14 mouse cellular contexts compared by ENCODE assay signal in the genomic region with DNA sequence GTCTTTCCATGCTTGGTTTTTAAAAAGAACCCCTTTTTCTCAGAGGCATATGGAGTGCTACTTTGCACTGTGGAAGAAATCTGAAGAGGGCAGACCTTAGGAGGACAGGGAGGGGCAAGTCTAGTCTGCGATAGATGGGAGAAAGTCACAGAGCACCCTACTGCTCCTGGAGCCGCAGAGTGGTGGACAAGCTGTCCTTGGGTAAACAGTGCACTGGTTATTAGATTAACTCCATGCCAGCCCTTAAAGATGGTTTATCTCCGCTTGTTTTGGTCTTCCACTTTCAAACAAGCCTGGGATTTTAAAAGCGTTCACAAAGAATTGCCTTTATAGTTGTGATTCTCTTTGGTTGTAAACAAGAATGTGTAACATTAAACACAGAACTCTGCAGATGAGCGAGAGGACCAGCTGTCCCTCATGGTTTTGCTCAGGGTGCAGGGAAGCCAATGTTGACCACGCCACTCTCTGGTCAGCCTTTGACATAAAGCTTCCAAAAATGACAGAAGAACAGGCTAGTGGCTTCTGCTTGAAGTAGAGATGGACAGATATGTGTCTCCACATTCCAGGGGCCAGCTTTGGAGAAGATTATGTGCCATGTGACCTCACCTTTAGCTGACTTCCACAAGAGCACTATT.
DNase-seq lines count a peak whose midpoint lies in the region; ATAC-seq and TF ChIP-seq lines count a peak whose summit lies in the region.
"Had no signal": no experiment of that assay in that cellular context is flagged by ENCODE, and none has a peak within 500 bp of the region (broad histone marks: within the 10 kb centered on the region; RNA-seq: fewer than 3 reads in every experiment).

No protein-coding gene starts in this region.

- TF ChIP-seq CTCF in hindbrain, postnatal 0 days (IDR thresholded peaks at IDR 0.05; ENCODE audit: low read depth) = no peak

- H3K9ac ChIP-seq in hindbrain, embryonic 13.5 days = 0 out of 2 replicates have a peak overlapping the region, but pooled peaks have one; percentile 3
- no peak overlapping the region for H3K9ac ChIP-seq in forebrain, embryonic 16.5 days (replicated peaks; ENCODE audit: low read depth, low read length)
- H3K9ac ChIP-seq in hindbrain, postnatal 0 days (replicated peaks; ENCODE audit: low read length) = no peak overlapping the region
- no peak overlapping the region for H3K9ac ChIP-seq in neural tube, embryonic 12.5 days
- H3K9ac ChIP-seq: kidney, embryonic 15.5 days; stomach, embryonic 15.5 days had no signal

- H3K9me3 ChIP-seq in hindbrain, embryonic 13.5 days = no peaks in the 10 kb centered on the region
- no peaks in the 10 kb centered on the region for H3K9me3 ChIP-seq in hindbrain, embryonic 10.5 days
- no peaks in the 10 kb centered on the region for H3K9me3 ChIP-seq in forebrain, embryonic 16.5 days (ENCODE audit: control insufficient read depth, low read length)
- no peaks in the 10 kb centered on the region for H3K9me3 ChIP-seq in hindbrain, postnatal 0 days (ENCODE audit: low read length)
- no peaks in the 10 kb centered on the region for H3K9me3 ChIP-seq in neural tube, embryonic 12.5 days
- H3K9me3 ChIP-seq: kidney, embryonic 15.5 days; stomach, embryonic 15.5 days had no signal

- 79% methylated on average over 6 of the region's 6 CpGs for WGBS in hindbrain, embryonic 13.5 days
- 82% methylated on average over 6 of the region's 6 CpGs for WGBS in hindbrain, embryonic 10.5 days
- 80% methylated on average over 6 of the region's 6 CpGs for WGBS in forebrain, embryonic 16.5 days
- WGBS in hindbrain, postnatal 0 days = 60% methylated on average over 6 of the region's 6 CpGs
- WGBS in neural tube, embryonic 12.5 days = 77% methylated on average over 6 of the region's 6 CpGs

- peaks cover 73% of the 10 kb centered on the region for H3K4me1 ChIP-seq in hindbrain, embryonic 13.5 days (replicated peaks)
- H3K4me1 ChIP-seq in hindbrain, embryonic 10.5 days (replicated peaks) = peaks cover 27% of the 10 kb centered on the region
- peaks cover 13% of the 10 kb centered on the region for H3K4me1 ChIP-seq in forebrain, embryonic 16.5 days (replicated peaks; ENCODE audit: control insufficient read depth, insufficient read depth, low read length)
- H3K4me1 ChIP-seq in hindbrain, postnatal 0 days (ENCODE audit: insufficient read depth, low read length) = peaks cover 6% of the 10 kb centered on the region
- H3K4me1 ChIP-seq in neural tube, embryonic 12.5 days = peaks cover 36% of the 10 kb centered on the region

- ATAC-seq in hindbrain, embryonic 13.5 days (ENCODE audit: low FRiP score) = peak; percentile 7; the same call in 1 of the 2 replicates
- no peak; the same call in 1 of the 2 replicates for ATAC-seq in forebrain, embryonic 16.5 days
- peak; percentile 59 for ATAC-seq in hindbrain, postnatal 0 days
- no peak for ATAC-seq in neural tube, embryonic 12.5 days (ENCODE audit: low FRiP score, low read depth)

- no peak for DNase-seq in hindbrain, embryonic 10.5 days (ENCODE audit: low spot score)
- no peak for DNase-seq in hindbrain, postnatal 0 days (ENCODE audit: low spot score)
- no peak for DNase-seq in T-cell, adult 2 months (ENCODE audit: low spot score)
- no peak for DNase-seq in left cerebral cortex, adult 11 months (ENCODE audit: low spot score)
- DNase-seq: gastrocnemius, adult 2 months; heart, postnatal 4 days; lung, adult 18-20 months; thymus, postnatal 4 days had no signal

- 0 out of 2 replicates have a peak overlapping the region, but pooled peaks have one; percentile 8 for H3K4me2 ChIP-seq in hindbrain, embryonic 13.5 days
- no peak overlapping the region for H3K4me2 ChIP-seq in forebrain, embryonic 16.5 days (ENCODE audit: low read length)
- no peak overlapping the region; the same call in 1 of the 2 replicates for H3K4me2 ChIP-seq in hindbrain, postnatal 0 days (ENCODE audit: low read depth, low read length)
- H3K4me2 ChIP-seq in neural tube, embryonic 12.5 days (replicated peaks) = peak overlapping the region; percentile 17; the same call in 1 of the 2 replicates
- H3K4me2 ChIP-seq: kidney, embryonic 15.5 days; stomach, embryonic 15.5 days had no signal

- H3K27me3 ChIP-seq in hindbrain, embryonic 13.5 days = no peaks in the 10 kb centered on the region
- no peaks in the 10 kb centered on the region for H3K27me3 ChIP-seq in hindbrain, embryonic 10.5 days (ENCODE audit: insufficient read depth, poor library complexity, severe bottlenecking)
- H3K27me3 ChIP-seq in forebrain, embryonic 16.5 days (replicated peaks; ENCODE audit: control insufficient read depth, insufficient read depth, low read length) = no peaks in the 10 kb centered on the region
- H3K27me3 ChIP-seq in hindbrain, postnatal 0 days (ENCODE audit: insufficient read depth, low read length) = no peaks in the 10 kb centered on the region
- no peaks in the 10 kb centered on the region for H3K27me3 ChIP-seq in neural tube, embryonic 12.5 days (replicated peaks)
- H3K27me3 ChIP-seq: kidney, embryonic 15.5 days; stomach, embryonic 15.5 days had no signal

- H3K36me3 ChIP-seq in hindbrain, embryonic 13.5 days = no peaks in the 10 kb centered on the region
- H3K36me3 ChIP-seq in hindbrain, embryonic 10.5 days = no peaks in the 10 kb centered on the region
- no peaks in the 10 kb centered on the region for H3K36me3 ChIP-seq in forebrain, embryonic 16.5 days (ENCODE audit: control insufficient read depth, insufficient read depth)
- no peaks in the 10 kb centered on the region for H3K36me3 ChIP-seq in hindbrain, postnatal 0 days (ENCODE audit: insufficient read depth, low read length)
- H3K36me3 ChIP-seq in neural tube, embryonic 12.5 days = no peaks in the 10 kb centered on the region
- H3K36me3 ChIP-seq: kidney, embryonic 15.5 days; stomach, embryonic 15.5 days had no signal

- no peak overlapping the region for H3K4me3 ChIP-seq in hindbrain, embryonic 13.5 days
- H3K4me3 ChIP-seq in hindbrain, embryonic 10.5 days = no peak overlapping the region
- H3K4me3 ChIP-seq in forebrain, embryonic 16.5 days (replicated peaks; ENCODE audit: low read length) = no peak overlapping the region
- no peak overlapping the region for H3K4me3 ChIP-seq in hindbrain, postnatal 0 days (ENCODE audit: low read length)
- no peak overlapping the region for H3K4me3 ChIP-seq in neural tube, embryonic 12.5 days
- H3K4me3 ChIP-seq: erythroblast, embryonic 14.5 days; gastrocnemius, adult 2 months; kidney, embryonic 15.5 days; stomach, embryonic 15.5 days had no signal

- peak overlapping the region; percentile 76 for H3K27ac ChIP-seq in hindbrain, embryonic 13.5 days
- no peak overlapping the region for H3K27ac ChIP-seq in hindbrain, embryonic 10.5 days
- H3K27ac ChIP-seq in forebrain, embryonic 16.5 days (ENCODE audit: low read length) = peak overlapping the region; percentile 26; the same call in 1 of the 2 replicates
- 0 out of 2 replicates have a peak overlapping the region, but pooled peaks have one; percentile 64 for H3K27ac ChIP-seq in hindbrain, postnatal 0 days
- H3K27ac ChIP-seq in neural tube, embryonic 12.5 days = peak overlapping the region; percentile 39
- H3K27ac ChIP-seq: gastrocnemius, adult 2 months; kidney, embryonic 15.5 days had no signal

Comparison
In these comparisons a context has a peak if more than half of its experiments do, and no peak if none do; other contexts are left out.
1. H3K4me2 ChIP-seq: peak in hindbrain, embryonic 13.5 days (single experiment) and neural tube, embryonic 12.5 days (single experiment); none in forebrain, embryonic 16.5 days (single experiment) and hindbrain, postnatal 0 days (single experiment).
2. ATAC-seq: peak in hindbrain, embryonic 13.5 days (single experiment) and hindbrain, postnatal 0 days (single experiment); none in forebrain, embryonic 16.5 days (single experiment) and neural tube, embryonic 12.5 days (single experiment).